Mouse (Mus musculus) MEL (cell line): ENCODE measurements at regions not wholly inside any gene's neighbourhood (a gene's known extent, or its start where the extent isn't known, plus 50 kb on each side); places are given as distances from the start of the nearest gene placed in this dataset.

Experiments used
- DNase-seq: peaks from one replicate; pipeline ENCODE4 v3.0.0; 2011; ENCODE audit warnings: low read depth, low spot score
- H3K27ac ChIP-seq: 2 replicates; pipeline ENCODE4 v1.5.1; 2012; ENCODE audit warnings: low read depth, mild to moderate bottlenecking, control low read depth, low read length, moderate library complexity; ENCODE audit not compliant: control insufficient read depth
- H3K27me3 ChIP-seq, 2 experiments: fragments of 150-350 bp in 1 of 2; sonication (generic) in 1 of 2; 2 replicates each; pipeline ENCODE4 v1.6.1; 2012; ENCODE audit warnings: low read length in 2 of 2, mild to moderate bottlenecking in 2 of 2, improper control_type of control experiment in 1 of 2, moderate library complexity in 1 of 2; ENCODE audit not compliant: insufficient read depth in 2 of 2, control insufficient read depth in 1 of 2
- H3K36me3 ChIP-seq, 2 experiments: 2 replicates each; pipeline ENCODE4 v1.6.1; 2012 to 2014; ENCODE audit warnings: low read length in 2 of 2, improper control_type of control experiment in 1 of 2, inconsistent platforms in 1 of 2, mild to moderate bottlenecking in 1 of 2; ENCODE audit not compliant: insufficient read depth in 2 of 2, control insufficient read depth in 1 of 2
- H3K4me1 ChIP-seq, 2 experiments: fragments of 150-350 bp in 1 of 2; sonication (generic) in 1 of 2; 2 replicates each; pipeline ENCODE4 v1.6.1; 2012; ENCODE audit warnings: low read length in 2 of 2, improper control_type of control experiment in 1 of 2, mild to moderate bottlenecking in 1 of 2; ENCODE audit not compliant: insufficient read depth in 2 of 2, control insufficient read depth in 1 of 2
- H3K4me3 ChIP-seq, 2 experiments: fragments of 150-350 bp in 1 of 2; sonication (generic) in 1 of 2; 2 replicates each; pipeline ENCODE4 v1.5.1; 2012; ENCODE audit warnings: low read depth in 2 of 2, low read length in 2 of 2, mild to moderate bottlenecking in 2 of 2, moderate library complexity in 2 of 2, control low read depth in 1 of 2, improper control_type of control experiment in 1 of 2; ENCODE audit not compliant: control insufficient read depth in 1 of 2, insufficient read depth in 1 of 2
- H3K79me2 ChIP-seq: 2 replicates; pipeline ENCODE4 v1.6.1; 2012; ENCODE audit warnings: mild to moderate bottlenecking, low read length, moderate library complexity; ENCODE audit not compliant: control insufficient read depth, poor library complexity, insufficient read depth
- H3K9ac ChIP-seq: 2 replicates; pipeline ENCODE4 v1.6.1; 2012; ENCODE audit warnings: low read depth, mild to moderate bottlenecking, control low read depth, low read length, moderate library complexity; ENCODE audit not compliant: control insufficient read depth, poor library complexity, severe bottlenecking
- H3K9me3 ChIP-seq: fragments of 150-350 bp; sonication (generic); replicated peaks from 2 replicates; pipeline ENCODE4 v1.6.1; 2012; ENCODE audit warnings: mild to moderate bottlenecking, low read length, improper control_type of control experiment, moderate library complexity; ENCODE audit not compliant: insufficient read depth
- CHD1 ChIP-seq: IDR thresholded peaks from 2 replicates; pipeline ENCODE4 v1.6.1; 2012; ENCODE audit warnings: low read depth, mild to moderate bottlenecking, inconsistent platforms, low read length, improper control_type of control experiment
- CHD2 ChIP-seq: IDR thresholded peaks from 2 replicates; pipeline ENCODE4 v1.6.1; 2011; ENCODE audit warnings: low read length, improper control_type of control experiment
- CTCF ChIP-seq, 3 experiments: IDR thresholded peaks in 2 of 3; conservative IDR thresholded peaks in 1 of 3; 2 replicates each; pipeline ENCODE4 v1.5.1; 2011 to 2012; ENCODE audit warnings: low read length in 3 of 3, low read depth in 2 of 3, mild to moderate bottlenecking in 2 of 3, improper control_type of control experiment in 1 of 3, inconsistent platforms in 1 of 3, mixed read lengths in 1 of 3, moderate library complexity in 1 of 3; ENCODE audit not compliant: control insufficient read depth in 1 of 3, insufficient read depth in 1 of 3, poor library complexity in 1 of 3, severe bottlenecking in 1 of 3
- ELF1 ChIP-seq: IDR thresholded peaks from 2 replicates; pipeline ENCODE4 v1.6.1; 2014; ENCODE audit warnings: low read depth, mild to moderate bottlenecking, inconsistent platforms, low read length, improper control_type of control experiment, moderate library complexity
- ETS1 ChIP-seq: IDR thresholded peaks from 2 replicates; pipeline ENCODE4 v1.6.1; 2012; ENCODE audit warnings: low read depth, mild to moderate bottlenecking, inconsistent platforms, low read length, improper control_type of control experiment, moderate library complexity
- KAT2A ChIP-seq: conservative IDR thresholded peaks from 2 replicates; pipeline ENCODE4 v1.6.1; 2012; ENCODE audit warnings: low read depth, low read length, improper control_type of control experiment, inconsistent platforms
- MAFK ChIP-seq: IDR thresholded peaks from 2 replicates; pipeline ENCODE4 v1.6.1; 2011; ENCODE audit warnings: low read depth, mild to moderate bottlenecking, low read length, improper control_type of control experiment, borderline replicate concordance
- MAX ChIP-seq: IDR thresholded peaks from 2 replicates; pipeline ENCODE4 v1.6.1; 2011; ENCODE audit warnings: low read length, improper control_type of control experiment
- MAZ ChIP-seq: IDR thresholded peaks from 2 replicates; pipeline ENCODE4 v1.6.1; 2012; ENCODE audit warnings: low read depth, mild to moderate bottlenecking, inconsistent platforms, low read length, improper control_type of control experiment
- MEF2A ChIP-seq: IDR thresholded peaks from 2 replicates; pipeline ENCODE4 v1.6.1; 2014; ENCODE audit warnings: low read depth, mild to moderate bottlenecking, inconsistent platforms, low read length, improper control_type of control experiment; ENCODE audit not compliant: poor library complexity, insufficient replicate concordance, severe bottlenecking; ENCODE audit errors: extremely low read depth
- MXI1 ChIP-seq: IDR thresholded peaks from 2 replicates; pipeline ENCODE4 v1.6.1; 2011; ENCODE audit warnings: mild to moderate bottlenecking, low read depth, low read length, improper control_type of control experiment
- NRF1 ChIP-seq: IDR thresholded peaks from 2 replicates; pipeline ENCODE4 v1.6.1; 2014; ENCODE audit warnings: low read depth, mild to moderate bottlenecking, inconsistent platforms, low read length, improper control_type of control experiment, moderate library complexity; ENCODE audit not compliant: poor library complexity, insufficient read depth, severe bottlenecking
- POLR2A ChIP-seq, 2 experiments: IDR thresholded peaks; 2 replicates each; pipeline ENCODE4 v1.6.1; 2011 to 2012; ENCODE audit warnings: low read length in 2 of 2, mild to moderate bottlenecking in 2 of 2, control low read depth in 1 of 2, improper control_type of control experiment in 1 of 2, low read depth in 1 of 2, moderate library complexity in 1 of 2; ENCODE audit not compliant: control insufficient read depth in 1 of 2, insufficient read depth in 1 of 2, poor library complexity in 1 of 2
- POLR2AphosphoS2 ChIP-seq: IDR thresholded peaks from 2 replicates; pipeline ENCODE4 v1.6.1; 2011; ENCODE audit warnings: low read length, improper control_type of control experiment
- POLR2AphosphoS5 ChIP-seq: IDR thresholded peaks from 2 replicates; pipeline ENCODE4 v1.6.1; 2012; ENCODE audit warnings: low read depth, borderline replicate concordance, mild to moderate bottlenecking, inconsistent platforms, low read length, moderate library complexity, mixed read lengths
- SMC3 ChIP-seq: IDR thresholded peaks from 2 replicates; pipeline ENCODE4 v1.6.1; 2011; ENCODE audit warnings: low read depth, low read length, improper control_type of control experiment
- TAL1 ChIP-seq: IDR thresholded peaks from 2 replicates; pipeline ENCODE4 v1.6.1; 2012; ENCODE audit warnings: mild to moderate bottlenecking, inconsistent platforms, low read length, moderate library complexity, mixed read lengths
- TCF12 ChIP-seq: IDR thresholded peaks from 2 replicates; pipeline ENCODE4 v1.6.1; 2014; ENCODE audit warnings: low read depth, mild to moderate bottlenecking, inconsistent platforms, low read length, improper control_type of control experiment, moderate library complexity
- USF2 ChIP-seq, 2 experiments: IDR thresholded peaks; 2 replicates each; pipeline ENCODE4 v1.6.1; 2011 to 2012; ENCODE audit warnings: improper control_type of control experiment in 2 of 2, low read length in 2 of 2, borderline replicate concordance in 1 of 2, inconsistent platforms in 1 of 2, low read depth in 1 of 2, mild to moderate bottlenecking in 1 of 2; ENCODE audit not compliant: insufficient read depth in 1 of 2
- ZKSCAN1 ChIP-seq: IDR thresholded peaks from 2 replicates; pipeline ENCODE4 v1.6.1; 2012; ENCODE audit warnings: low read depth, mild to moderate bottlenecking, inconsistent platforms, low read length, improper control_type of control experiment, moderate library complexity
- ZNF384 ChIP-seq: IDR thresholded peaks from 2 replicates; pipeline ENCODE4 v1.6.1; 2012; ENCODE audit warnings: low read depth, mild to moderate bottlenecking, inconsistent platforms, low read length, improper control_type of control experiment

DNA sequence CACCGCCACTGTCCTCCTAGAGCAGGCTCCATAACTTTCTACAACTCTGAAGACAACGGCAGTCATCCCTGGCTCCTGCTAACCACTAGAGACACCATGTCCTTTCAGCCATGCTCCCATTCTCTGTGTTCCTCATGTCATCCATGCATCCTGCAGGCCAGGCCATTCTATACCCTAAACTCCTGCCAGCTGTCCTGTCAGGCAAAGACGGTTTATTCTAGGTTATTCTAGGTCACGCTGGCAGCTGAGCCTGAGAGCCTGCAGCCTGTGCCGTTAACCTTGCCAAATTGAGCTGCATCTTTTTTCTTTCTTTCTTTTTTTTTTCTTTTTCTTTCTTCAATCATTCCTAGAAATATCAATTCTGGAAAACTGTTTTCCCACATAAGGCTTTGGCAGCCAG is 406.0 kb upstream of the Acvr2a start:
- Histone ChIP-seq H3K4me3 (no peak overlapping the region), H3K4me1 (no peaks in the 10 kb centered on the region), H3K27me3 (no peaks in the 10 kb centered on the region), H3K9me3 (no peaks in the 10 kb centered on the region), H3K9ac (no peak overlapping the region), H3K27ac (no peak overlapping the region), H3K36me3 (no peaks in the 10 kb centered on the region), H3K79me2 (no peaks in the 10 kb centered on the region)
- DNase-seq = no peak
- TF ChIP-seq CHD2 (no peak), ETS1 (no peak), USF2 (IDR thresholded peaks at IDR 0.05; ENCODE audit: borderline replicate concordance in 1 of 2, insufficient read depth in 1 of 2, low read depth in 1 of 2, low read length in 2 of 2) (no peak), POLR2A (IDR thresholded peaks at IDR 0.05; ENCODE audit: control insufficient read depth in 1 of 2, insufficient read depth in 1 of 2, low read depth in 1 of 2, low read length in 2 of 2, poor library complexity in 1 of 2) (no peak), MXI1 (no peak), CHD1 (no peak), ELF1 (no peak), MEF2A (no peak), SMC3 (no peak), ZNF384 (no peak), TAL1 (no peak), POLR2AphosphoS5 (no peak), ZKSCAN1 (no peak), MAX (no peak), TCF12 (no peak), MAZ (no peak), NRF1 (no peak), KAT2A (no peak)

DNA sequence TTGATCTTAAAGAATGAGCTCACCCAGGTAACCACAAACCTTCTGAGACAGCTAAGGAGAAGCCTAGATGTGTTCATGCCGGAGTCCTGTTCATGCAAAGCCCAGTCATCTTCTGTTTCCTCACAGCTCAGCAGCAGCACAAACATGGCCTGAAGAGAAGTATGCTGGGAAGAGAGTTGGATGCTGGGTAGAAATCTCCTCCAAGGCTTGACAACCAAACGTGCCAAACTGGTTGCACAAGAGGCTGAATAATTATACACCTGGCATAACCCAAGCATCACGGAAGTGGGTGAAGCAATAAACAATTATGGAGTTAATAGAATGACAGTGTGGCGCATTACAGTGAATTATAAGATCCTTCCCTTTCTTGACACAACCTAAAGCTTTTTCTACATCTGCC is 404.0 kb upstream of the Acvr2a start:
- no peak for DNase-seq
- TF ChIP-seq MAFK = no peak
- no peak for TF ChIP-seq POLR2AphosphoS2
- TF ChIP-seq CTCF (IDR thresholded peaks at IDR 0.05 in 2 of 3, conservative IDR thresholded peaks at IDR 0.05 in 1 of 3; ENCODE audit: control insufficient read depth in 1 of 3, insufficient read depth in 1 of 3, low read depth in 2 of 3, low read length in 3 of 3, poor library complexity in 1 of 3, severe bottlenecking in 1 of 3) = no peak
- Histone ChIP-seq H3K36me3 (no peaks in the 10 kb centered on the region), H3K4me1 (no peaks in the 10 kb centered on the region), H3K9ac (no peak overlapping the region), H3K27me3 (no peaks in the 10 kb centered on the region), H3K4me3 (no peak overlapping the region), H3K79me2 (no peaks in the 10 kb centered on the region), H3K27ac (no peak overlapping the region), H3K9me3 (no peaks in the 10 kb centered on the region)
